Mouse (Mus musculus) megakaryocyte progenitor cell, adult 5-6 weeks (primary cell): ENCODE measurements around the gene Rhbdf2. TPM values are rescaled to one million over a fixed set of nuclear protein-coding genes. Genes with fewer than 3 reads are reported as not detected.

Experiments used
- ATAC-seq: replicated peaks from 2 replicates; pipeline ENCODE4 v1.8.0; 2016; ENCODE audit warnings: mild to moderate bottlenecking, moderate TSS enrichment, inconsistent platforms; ENCODE audit not compliant: poor library complexity
- total RNA-seq, 2 experiments: library from RNA; stranded (forward) in 1 of 2; stranded (reverse) in 1 of 2; fragments of 157-497, 149-512 nt in 1 of 2; fragments of 200-1000 nt in 1 of 2; gene quantifications; 2 replicates each; pipeline versions ENCODE4 v1.2.3 to v1.2.4; 2015 to 2017

Rhbdf2 gene
- total RNA-seq, 2 experiments from 2014 or later, result 3.5 to 3.7 TPM

GRCm38 (mm10) chr11:116660181-116660580 is 33.4 kb upstream of the Rhbdf2 start:
- ATAC-seq, result no peak

- ATAC-seq, result no peak
These were observed 32.3 kb upstream of the Rhbdf2 start for GRCm38 (mm10) chr11:116659027-116659621.

- ATAC-seq, result no peak
These were observed 31.4 kb upstream of the Rhbdf2 start for GRCm38 (mm10) chr11:116658238-116658637.

GRCm38 (mm10) chr11:116657311-116658223 is 30.7 kb upstream of the Rhbdf2 start:
- peak; percentile 91 for ATAC-seq

- ATAC-seq, result no peak
These were observed 29.8 kb upstream of the Rhbdf2 start for GRCm38 (mm10) chr11:116656348-116657191.

- ATAC-seq, result no peak
These were observed 27.5 kb upstream of the Rhbdf2 start, which contains the start of gene Cygb for GRCm38 (mm10) chr11:116654255-116654821. Gene Cygb, minus strand, starts transcription at chr11:116654313.

- no peak for ATAC-seq
These were observed 26.9 kb upstream of the Rhbdf2 start for GRCm38 (mm10) chr11:116653709-116654221.

GRCm38 (mm10) chr11:116653234-116653633 is 26.4 kb upstream of the Rhbdf2 start, which contains the start of gene Prcd:
Gene Prcd, plus strand, starts transcription at chr11:116653534.
- no peak for ATAC-seq

GRCm38 (mm10) chr11:116652330-116653098 is 25.7 kb upstream of the Rhbdf2 start:
- no peak for ATAC-seq

GRCm38 (mm10) chr11:116651339-116651738 is 24.5 kb upstream of the Rhbdf2 start:
- no peak for ATAC-seq

- no peak for ATAC-seq
These were observed 24.0 kb upstream of the Rhbdf2 start for GRCm38 (mm10) chr11:116650811-116651210.

GRCm38 (mm10) chr11:116649711-116650337 is 23.0 kb upstream of the Rhbdf2 start:
- no peak for ATAC-seq

GRCm38 (mm10) chr11:116648976-116649375 is 22.2 kb upstream of the Rhbdf2 start:
- ATAC-seq, result no peak

- no peak for ATAC-seq
These were observed 21.5 kb upstream of the Rhbdf2 start for GRCm38 (mm10) chr11:116648213-116648921.

- peak; percentile 65 for ATAC-seq
These were observed 20.6 kb upstream of the Rhbdf2 start for GRCm38 (mm10) chr11:116647340-116647991.

- no peak for ATAC-seq
These were observed 20.0 kb upstream of the Rhbdf2 start for GRCm38 (mm10) chr11:116646771-116647170.

- ATAC-seq, result no peak
These were observed 19.3 kb upstream of the Rhbdf2 start for GRCm38 (mm10) chr11:116646136-116646535.

GRCm38 (mm10) chr11:116645446-116646110 is 18.8 kb upstream of the Rhbdf2 start:
- ATAC-seq, result no peak
